Mouse (Mus musculus): ENCODE results near the gene Mslnl. TPM values are rescaled to one million over a fixed set of nuclear protein-coding genes. Genes with fewer than 3 reads are reported as not detected.

The Mslnl gene
- polyA plus RNA-seq, 1 experiment from 2014 or later: not detected

DNA sequence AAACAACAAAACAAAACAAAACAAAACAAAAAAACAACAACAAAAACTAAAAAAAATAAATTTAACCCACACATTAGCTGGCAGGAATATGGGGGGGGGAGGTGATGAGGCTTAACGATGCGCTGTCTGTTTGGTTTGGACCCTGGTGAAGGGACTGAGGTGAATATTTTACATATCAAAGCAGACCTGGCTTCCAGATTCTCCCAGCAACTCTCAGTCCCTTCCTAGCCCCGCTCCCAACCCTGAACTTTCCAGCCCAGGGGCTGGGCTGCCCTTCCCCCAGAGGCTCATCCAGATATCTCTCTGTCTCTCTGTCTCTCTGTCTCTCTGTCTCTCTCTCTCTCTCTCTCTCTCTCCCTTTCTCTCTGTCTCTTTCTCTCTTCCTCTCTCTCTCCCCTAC, 26.7 kb downstream of the Mslnl start:
- Histone ChIP-seq H3K9ac (replicated peaks; ENCODE audit: low read length) (no peak overlapping the region), H3K4me2 (ENCODE audit: low read length) (no peak overlapping the region), H3K27ac (replicated peaks; ENCODE audit: low read depth, low read length) (no peak overlapping the region), H3K4me3 (replicated peaks; ENCODE audit: low read depth, low read length) (no peak overlapping the region), H3K4me1 (ENCODE audit: control insufficient read depth, insufficient read depth, low read length) (no peaks in the 10 kb centered on the region), H3K9me3 (ENCODE audit: control insufficient read depth, low read length) (no peaks in the 10 kb centered on the region), H3K36me3 (ENCODE audit: control insufficient read depth, insufficient read depth, low read length) (no peaks in the 10 kb centered on the region), H3K27me3 (ENCODE audit: control insufficient read depth, insufficient read depth, low read length) (no peaks in the 10 kb centered on the region)
- ATAC-seq (ENCODE audit: low FRiP score, low TSS enrichment): no peak
- DNase-seq: no peak
- WGBS: 16% methylated on average over 3 of the region's 3 CpGs

DNA sequence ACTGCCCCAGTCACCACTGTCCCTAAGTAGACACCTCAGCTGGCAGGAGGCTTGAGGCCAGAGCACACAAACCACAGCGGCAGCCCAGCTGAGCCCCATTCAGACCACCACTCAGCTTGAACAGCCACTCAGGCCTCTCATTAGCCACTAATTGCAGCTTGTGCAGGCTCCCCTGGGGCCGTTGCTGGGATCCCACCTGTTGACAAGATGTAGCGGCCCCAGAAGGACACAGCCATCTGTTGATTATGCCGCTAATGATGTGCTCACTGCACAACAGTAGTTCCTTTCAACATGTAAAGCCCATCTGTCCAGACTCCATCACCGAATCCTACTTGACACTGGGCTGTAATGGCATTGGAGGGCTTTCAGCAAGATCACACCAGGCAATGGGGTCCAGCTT, 30.0 kb downstream of the Mslnl start:
- H3K9ac ChIP-seq (replicated peaks; ENCODE audit: low read length): no peak overlapping the region
- H3K4me2 ChIP-seq (ENCODE audit: low read length): no peak overlapping the region
- H3K27me3 ChIP-seq (ENCODE audit: control insufficient read depth, insufficient read depth, low read length): no peaks in the 10 kb centered on the region
- DNase-seq: peak; percentile 57
- no peak overlapping the region for H3K4me3 ChIP-seq (replicated peaks; ENCODE audit: low read depth, low read length)
- H3K36me3 ChIP-seq (ENCODE audit: control insufficient read depth, insufficient read depth, low read length): no peaks in the 10 kb centered on the region
- H3K4me1 ChIP-seq (ENCODE audit: control insufficient read depth, insufficient read depth, low read length): no peaks in the 10 kb centered on the region
- H3K27ac ChIP-seq (replicated peaks; ENCODE audit: low read depth, low read length): no peak overlapping the region
- WGBS: 52% methylated on average over 5 of the region's 5 CpGs
- no peaks in the 10 kb centered on the region for H3K9me3 ChIP-seq (ENCODE audit: control insufficient read depth, low read length)
- no peak for ATAC-seq (ENCODE audit: low FRiP score, low TSS enrichment)

DNA sequence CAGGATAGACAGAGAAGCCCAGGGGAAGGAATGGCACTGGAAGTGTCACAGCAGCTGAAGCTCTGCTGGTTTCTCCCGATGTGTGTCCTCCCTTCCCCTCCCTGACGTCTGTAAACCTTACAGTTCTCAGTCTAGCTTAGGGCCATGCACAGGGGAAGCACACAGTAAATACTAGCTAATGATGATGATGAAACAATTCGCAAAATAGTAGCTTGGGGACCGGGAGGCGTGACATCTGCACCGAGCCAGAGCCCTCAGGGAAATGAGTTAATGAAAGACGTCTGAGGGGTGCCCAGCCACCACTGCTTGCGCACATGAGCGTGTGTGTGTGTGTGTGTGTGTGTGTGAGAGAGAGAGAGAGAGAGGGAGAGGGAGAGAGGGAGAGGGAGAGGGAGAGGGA, 33.5 kb downstream of the Mslnl start:
- 51% methylated on average over 9 of the region's 9 CpGs for WGBS
- ATAC-seq (ENCODE audit: low FRiP score, low TSS enrichment): no peak

DNA sequence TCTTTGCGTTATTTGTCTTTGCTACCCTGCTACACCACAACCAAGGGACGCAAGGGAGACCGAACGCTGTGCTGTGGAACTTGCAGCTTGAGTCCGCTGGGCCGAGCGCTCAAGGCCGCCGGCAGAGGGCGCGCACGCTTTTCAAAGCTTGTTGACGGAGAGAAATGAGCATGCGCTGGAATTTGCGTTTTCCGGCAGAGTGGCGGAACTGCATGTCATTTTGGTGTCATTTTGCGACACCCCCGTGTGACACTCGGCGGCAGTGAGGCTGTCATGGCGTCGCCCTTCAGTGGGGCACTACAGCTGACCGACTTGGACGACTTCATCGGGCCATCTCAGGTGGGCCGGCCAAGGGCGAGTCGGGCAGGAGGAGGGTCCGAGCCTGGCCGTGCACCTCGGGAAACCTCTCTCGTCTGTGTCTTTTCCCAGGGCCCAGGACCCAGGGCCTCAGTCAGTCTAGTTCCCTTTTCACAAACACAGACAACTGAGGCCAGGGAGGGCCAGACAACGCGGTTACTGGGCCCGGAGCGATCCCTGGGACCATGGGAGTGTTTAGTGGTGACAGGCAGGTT, 37.8 kb downstream of the Mslnl start, which contains the start of gene Narfl:
Gene Narfl, plus strand, starts transcription at position 228 of the 572 bp plus-strand sequence.
- ATAC-seq (ENCODE audit: low FRiP score, low TSS enrichment) (peak; percentile 83), DNase-seq (peak; percentile 99)
- Histone ChIP-seq H3K36me3 (ENCODE audit: control insufficient read depth, insufficient read depth, low read length) (no peaks in the 10 kb centered on the region; the same call in 1 of the 2 replicates), H3K4me2 (ENCODE audit: low read length) (peak within 1 kb of the TSS; percentile 89), H3K9me3 (ENCODE audit: control insufficient read depth, low read length) (no peaks in the 10 kb centered on the region), H3K9ac (replicated peaks; ENCODE audit: low read length) (peak within 1 kb of the TSS; percentile 72), H3K4me1 (ENCODE audit: control insufficient read depth, insufficient read depth, low read length) (peaks cover 7% of the 10 kb centered on the region), H3K27ac (replicated peaks; ENCODE audit: low read depth, low read length) (no peak within 1 kb of the TSS), H3K4me3 (replicated peaks; ENCODE audit: low read depth, low read length) (peak within 1 kb of the TSS; percentile 64), H3K27me3 (ENCODE audit: control insufficient read depth, insufficient read depth, low read length) (no peaks in the 10 kb centered on the region)
- 0% methylated on average over 37 of the region's 37 CpGs for WGBS

More for the DNA sequence above, 33.5 kb downstream of the Mslnl start:
- H3K27ac ChIP-seq (replicated peaks; ENCODE audit: low read depth, low read length): no peak overlapping the region
- no peaks in the 10 kb centered on the region for H3K36me3 ChIP-seq (ENCODE audit: control insufficient read depth, insufficient read depth, low read length)
- no peak overlapping the region for H3K9ac ChIP-seq (replicated peaks; ENCODE audit: low read length)
- no peak overlapping the region for H3K4me2 ChIP-seq (ENCODE audit: low read length)
- peaks cover 5% of the 10 kb centered on the region for H3K4me1 ChIP-seq (ENCODE audit: control insufficient read depth, insufficient read depth, low read length)
- H3K9me3 ChIP-seq (ENCODE audit: control insufficient read depth, low read length): no peaks in the 10 kb centered on the region
- H3K27me3 ChIP-seq (ENCODE audit: control insufficient read depth, insufficient read depth, low read length): no peaks in the 10 kb centered on the region
- no peak overlapping the region for H3K4me3 ChIP-seq (replicated peaks; ENCODE audit: low read depth, low read length)
- DNase-seq: no peak

DNA sequence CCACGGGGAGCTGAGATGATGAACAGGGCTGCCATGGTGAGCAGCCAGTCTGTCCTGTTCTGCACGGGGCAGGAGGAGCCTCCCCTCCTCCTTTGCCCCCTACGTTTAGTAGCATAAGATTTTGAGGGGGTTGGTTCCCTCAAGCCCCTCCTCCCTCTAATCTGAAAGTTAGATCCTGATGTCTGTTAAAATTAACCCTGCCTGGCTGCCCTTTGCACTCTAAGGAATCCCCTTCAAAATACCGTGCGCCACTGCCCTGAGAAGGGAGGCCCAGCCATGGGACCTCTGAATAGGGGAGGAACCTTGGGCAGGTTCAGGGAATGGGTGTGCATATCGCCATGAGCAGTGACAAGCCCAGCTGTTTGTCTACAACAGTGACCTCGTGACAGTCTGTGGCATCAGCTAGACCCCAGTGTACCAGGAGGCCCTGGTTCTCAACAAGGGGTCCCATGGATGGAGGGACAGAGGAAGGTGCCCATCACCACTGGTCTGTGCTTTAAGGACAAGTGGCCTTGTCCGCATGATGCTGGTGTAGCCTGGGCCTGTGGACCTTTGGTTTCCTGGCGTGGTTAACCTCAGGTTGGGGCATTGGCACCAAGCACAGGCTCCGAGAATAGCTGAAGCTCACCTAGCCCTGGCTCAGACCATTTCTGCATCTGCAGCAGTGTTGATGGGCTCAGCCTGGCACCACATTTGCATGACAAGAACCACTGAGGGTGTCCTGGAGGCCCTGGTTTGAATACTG, 39.6 kb downstream of the Mslnl start:
- H3K9me3 ChIP-seq (ENCODE audit: control insufficient read depth, low read length): no peaks in the 10 kb centered on the region

DNA sequence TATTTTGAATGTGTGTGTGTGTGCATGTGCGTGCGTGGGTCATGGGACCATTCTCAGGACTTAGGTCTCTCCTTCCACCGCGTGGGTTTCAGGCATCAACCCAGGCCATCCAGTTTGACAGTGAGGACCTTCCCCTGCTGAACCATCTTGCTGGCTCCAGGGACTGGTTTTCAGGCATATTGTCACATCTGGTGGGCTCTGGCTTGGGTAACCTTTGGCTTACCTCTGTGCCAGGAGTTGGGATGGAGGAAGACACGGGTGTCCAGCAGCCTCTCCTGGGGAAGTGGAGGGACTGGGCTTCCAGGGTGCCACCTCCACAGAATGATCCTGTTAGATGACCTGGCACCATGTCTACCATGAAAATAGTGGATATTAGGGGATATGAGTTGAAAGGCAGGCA, 42.1 kb downstream of the Mslnl start:
- Histone ChIP-seq H3K27me3 (ENCODE audit: control insufficient read depth, insufficient read depth, low read length) (no peaks in the 10 kb centered on the region), H3K4me2 (ENCODE audit: low read length) (no peak overlapping the region), H3K9ac (replicated peaks; ENCODE audit: low read length) (no peak overlapping the region), H3K4me1 (ENCODE audit: control insufficient read depth, insufficient read depth, low read length) (peaks cover 7% of the 10 kb centered on the region), H3K9me3 (ENCODE audit: control insufficient read depth, low read length) (no peaks in the 10 kb centered on the region), H3K27ac (replicated peaks; ENCODE audit: low read depth, low read length) (no peak overlapping the region), H3K36me3 (ENCODE audit: control insufficient read depth, insufficient read depth, low read length) (peaks cover 22% of the 10 kb centered on the region), H3K4me3 (replicated peaks; ENCODE audit: low read depth, low read length) (no peak overlapping the region)
- ATAC-seq (ENCODE audit: low FRiP score, low TSS enrichment): no peak
- no peak for DNase-seq
- 95% methylated on average over 5 of the region's 5 CpGs for WGBS

More for the DNA sequence above, 39.6 kb downstream of the Mslnl start:
- DNase-seq (no peak), ATAC-seq (ENCODE audit: low FRiP score, low TSS enrichment) (no peak)
- Histone ChIP-seq H3K9ac (replicated peaks; ENCODE audit: low read length) (no peak overlapping the region), H3K27me3 (ENCODE audit: control insufficient read depth, insufficient read depth, low read length) (no peaks in the 10 kb centered on the region), H3K36me3 (ENCODE audit: control insufficient read depth, insufficient read depth, low read length) (no peaks in the 10 kb centered on the region; the same call in 1 of the 2 replicates), H3K4me3 (replicated peaks; ENCODE audit: low read depth, low read length) (no peak overlapping the region), H3K4me2 (ENCODE audit: low read length) (no peak overlapping the region), H3K4me1 (ENCODE audit: control insufficient read depth, insufficient read depth, low read length) (peaks cover 7% of the 10 kb centered on the region), H3K27ac (replicated peaks; ENCODE audit: low read depth, low read length) (no peak overlapping the region)
- WGBS: 78% methylated on average over 10 of the region's 10 CpGs

DNA sequence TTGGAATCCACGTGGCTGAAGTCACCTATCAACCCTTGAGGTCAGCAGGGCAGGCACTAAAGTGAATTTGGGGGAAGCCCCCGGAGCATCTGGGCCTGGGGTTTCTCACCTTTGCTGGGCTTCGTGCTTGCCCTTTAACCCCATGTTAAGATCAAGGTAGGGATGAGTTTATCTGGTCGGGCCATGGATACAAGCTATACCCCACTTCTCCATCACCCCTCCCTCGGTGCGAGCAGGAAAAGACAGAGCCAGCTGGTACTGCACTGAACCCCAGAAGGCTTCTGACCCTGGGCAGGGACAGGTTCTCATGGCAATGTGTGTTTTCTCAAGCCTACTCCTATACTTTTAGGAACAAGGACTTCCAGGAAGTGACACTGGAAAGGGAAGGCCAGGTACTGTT, 45.5 kb downstream of the Mslnl start:
- Histone ChIP-seq H3K27ac (replicated peaks; ENCODE audit: low read depth, low read length) (no peak overlapping the region), H3K4me3 (replicated peaks; ENCODE audit: low read depth, low read length) (no peak overlapping the region), H3K4me2 (ENCODE audit: low read length) (no peak overlapping the region), H3K36me3 (ENCODE audit: control insufficient read depth, insufficient read depth, low read length) (peaks cover 34% of the 10 kb centered on the region), H3K27me3 (ENCODE audit: control insufficient read depth, insufficient read depth, low read length) (no peaks in the 10 kb centered on the region), H3K4me1 (ENCODE audit: control insufficient read depth, insufficient read depth, low read length) (peaks cover 13% of the 10 kb centered on the region), H3K9me3 (ENCODE audit: control insufficient read depth, low read length) (no peaks in the 10 kb centered on the region), H3K9ac (replicated peaks; ENCODE audit: low read length) (no peak overlapping the region)
- DNase-seq: no peak
- ATAC-seq (ENCODE audit: low FRiP score, low TSS enrichment): no peak
- WGBS: 83% methylated on average over 6 of the region's 6 CpGs

DNA sequence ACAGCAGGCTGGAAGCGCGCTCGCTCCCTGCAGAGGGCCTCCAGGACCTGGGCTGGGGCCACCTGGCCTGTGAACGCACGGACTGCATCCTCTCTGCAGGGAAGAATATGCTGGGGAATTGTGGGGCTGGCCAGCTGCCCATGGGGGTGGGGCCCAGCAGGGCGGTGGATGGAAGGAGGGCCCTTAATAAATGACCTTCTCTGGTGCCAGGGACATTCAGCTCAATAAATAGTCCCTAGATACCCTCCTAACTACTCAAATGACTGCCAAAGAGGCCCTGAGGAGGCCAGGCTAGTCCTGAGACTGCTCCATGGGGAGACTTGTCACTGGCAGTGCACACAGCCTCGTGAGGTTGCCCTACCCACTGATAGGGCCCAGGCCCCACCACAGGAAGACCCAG, 47.2 kb downstream of the Mslnl start:
- Histone ChIP-seq H3K4me2 (ENCODE audit: low read length) (no peak overlapping the region), H3K36me3 (ENCODE audit: control insufficient read depth, insufficient read depth, low read length) (peaks cover 34% of the 10 kb centered on the region), H3K4me3 (replicated peaks; ENCODE audit: low read depth, low read length) (no peak overlapping the region), H3K27ac (replicated peaks; ENCODE audit: low read depth, low read length) (no peak overlapping the region), H3K4me1 (ENCODE audit: control insufficient read depth, insufficient read depth, low read length) (peaks cover 13% of the 10 kb centered on the region), H3K9ac (replicated peaks; ENCODE audit: low read length) (peak overlapping the region; percentile 34; the same call in 1 of the 2 replicates), H3K9me3 (ENCODE audit: control insufficient read depth, low read length) (no peaks in the 10 kb centered on the region), H3K27me3 (ENCODE audit: control insufficient read depth, insufficient read depth, low read length) (no peaks in the 10 kb centered on the region)
- ATAC-seq (ENCODE audit: low FRiP score, low TSS enrichment) (no peak), DNase-seq (no peak)
- WGBS: 83% methylated on average over 7 of the region's 7 CpGs

Data from midbrain, embryonic 14.5 days (tissue).